Mouse (Mus musculus): Measurements from ENCODE around the gene Runx1.

DNA sequence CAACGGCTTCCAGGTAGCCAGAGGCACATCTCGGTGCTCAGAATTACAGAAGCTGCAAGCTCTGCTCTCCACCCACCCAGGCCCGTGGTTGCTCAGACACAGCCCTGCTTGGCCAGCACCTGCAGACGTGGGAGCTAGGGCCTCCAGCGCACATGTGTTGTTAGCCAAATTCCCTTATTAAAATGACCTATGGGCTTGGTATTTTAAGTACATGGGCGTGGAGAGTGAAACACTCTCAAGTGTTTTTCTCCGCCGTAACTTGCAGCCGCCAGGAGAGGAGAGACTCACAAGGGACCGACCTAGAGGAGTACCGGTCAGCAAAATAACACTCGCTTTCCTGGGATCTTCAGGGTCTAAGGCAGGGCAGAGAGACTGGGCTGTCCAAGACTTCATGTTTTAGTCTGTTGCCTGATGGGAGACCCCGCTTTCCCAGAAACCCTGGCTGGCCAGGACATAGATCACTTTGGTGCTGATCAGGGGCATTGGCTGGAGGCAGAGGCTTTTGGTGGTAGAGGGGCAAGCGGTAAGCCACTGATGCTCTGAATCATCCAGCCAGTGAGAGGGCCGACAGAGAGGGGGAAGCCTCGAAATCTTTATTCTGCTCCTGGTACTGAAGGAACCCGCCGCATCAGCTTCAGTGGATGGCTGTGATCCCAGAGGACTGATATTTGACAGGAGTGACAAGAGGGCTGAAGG is 151.7 kb downstream of the Runx1 start:
- no peak for TF ChIP-seq POLR2A (IDR thresholded peaks at IDR 0.05; ENCODE audit: insufficient read depth, low read depth, low read length)
- no peak for TF ChIP-seq CTCF (IDR thresholded peaks at IDR 0.05; ENCODE audit: insufficient read depth, low read depth, low read length)

Measured in olfactory bulb, adult 2 months (tissue).